Mouse (Mus musculus) spleen, adult 2 months (tissue): Measurements from ENCODE around the gene Naga.

Source experiments
- CTCF ChIP-seq: fragments of 200-500 bp; IDR thresholded peaks from 2 replicates; pipeline ENCODE4 v1.5.1; 2011; ENCODE audit warnings: mild to moderate bottlenecking, inconsistent platforms; ENCODE audit not compliant: insufficient read depth, insufficient read length, insufficient replicate concordance; ENCODE audit errors: extremely low read depth
- POLR2A ChIP-seq: fragments of 200-500 bp; IDR thresholded peaks from 2 replicates; pipeline ENCODE4 v1.6.1; 2011; ENCODE audit warnings: low read depth, low read length, inconsistent platforms

GRCm38 (mm10) chr15:82378261-82379180 lies 39.8 kb upstream of the Naga start:
- no peak for TF ChIP-seq CTCF
- TF ChIP-seq POLR2A: no peak
